Mouse (Mus musculus): ENCODE data around the gene Tlr9. TPM values are rescaled to one million over a fixed set of nuclear protein-coding genes. Genes with fewer than 3 reads are reported as not detected.

The Tlr9 gene
- total and polyA plus RNA-seq, 3 experiments = not detected

DNA sequence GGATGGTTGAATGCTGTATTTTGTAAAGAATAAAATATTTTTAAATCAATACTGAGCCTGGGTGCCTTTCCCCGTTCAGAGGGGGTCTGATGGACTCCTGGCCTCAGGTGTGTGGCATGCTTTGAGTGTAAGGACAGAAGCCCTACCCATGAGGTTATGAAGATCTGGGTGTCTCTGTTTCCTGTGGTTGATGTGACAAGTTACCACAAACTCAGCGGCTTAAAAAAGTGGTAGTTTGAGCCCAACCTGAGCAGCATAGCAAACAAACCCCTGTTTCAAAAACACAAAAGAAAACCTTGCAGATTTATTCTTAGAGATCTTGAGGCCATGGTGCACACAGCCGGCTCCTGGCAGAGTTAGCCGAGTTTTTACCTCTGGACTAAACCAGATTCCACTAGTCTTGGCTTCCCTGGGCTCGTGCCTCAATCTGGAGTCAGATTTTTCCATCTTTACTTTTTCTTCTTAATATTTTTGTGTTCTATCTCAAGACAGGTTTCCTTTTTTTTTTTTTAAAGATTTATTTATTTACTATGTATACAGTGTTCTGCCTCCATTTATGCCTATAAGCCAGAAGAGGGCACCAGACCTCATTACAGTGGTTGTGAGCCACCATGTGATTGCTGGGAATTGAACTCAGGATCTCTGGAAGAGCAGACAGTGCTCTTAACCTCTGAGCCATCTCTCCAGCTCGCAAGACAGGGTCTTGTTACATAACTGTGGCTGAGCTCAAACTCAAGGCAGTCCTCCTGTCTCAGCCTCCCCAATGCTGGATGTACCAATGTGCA is 6.9 kb upstream of the Tlr9 start:
- no peak for DNase-seq (ENCODE audit: low read depth, low spot score)

GRCm38 (mm10) chr9:106216971-106217370 is 5.4 kb upstream of the Tlr9 start:
- H3K9me3 ChIP-seq (replicated peaks; ENCODE audit: insufficient read depth, low read length) = no peaks in the 10 kb centered on the region
- H3K9ac ChIP-seq (ENCODE audit: control insufficient read depth, low read depth, low read length, poor library complexity, severe bottlenecking) = no peak overlapping the region
- no peak overlapping the region for H3K27ac ChIP-seq (ENCODE audit: control insufficient read depth, low read depth, low read length)
- TF ChIP-seq ZC3H11A (IDR thresholded peaks at IDR 0.05; ENCODE audit: low read depth, low read length) = no peak
- 0 out of 2 replicates have a peak, but pooled peaks have one; percentile 20 for TF ChIP-seq MAFK (IDR thresholded peaks at IDR 0.05; ENCODE audit: borderline replicate concordance, low read depth, low read length)
- H3K27me3 ChIP-seq (ENCODE audit: control insufficient read depth in 1 of 2, insufficient read depth in 2 of 2, low read length in 2 of 2) = no peaks in the 10 kb centered on the region
- H3K79me2 ChIP-seq (ENCODE audit: control insufficient read depth, insufficient read depth, low read length, poor library complexity) = no peaks in the 10 kb centered on the region
- no peaks in the 10 kb centered on the region for H3K4me1 ChIP-seq (ENCODE audit: control insufficient read depth in 1 of 2, insufficient read depth in 2 of 2, low read length in 2 of 2)
- no peaks in the 10 kb centered on the region; a peak in 1 of 4 replicates for H3K36me3 ChIP-seq (ENCODE audit: control insufficient read depth in 1 of 2, insufficient read depth in 2 of 2, low read length in 2 of 2)
- no peak for DNase-seq (ENCODE audit: low read depth, low spot score)
- H3K4me3 ChIP-seq (ENCODE audit: control insufficient read depth in 1 of 2, insufficient read depth in 1 of 2, low read depth in 2 of 2, low read length in 2 of 2) = no peak overlapping the region

More for the DNA sequence above, 6.9 kb upstream of the Tlr9 start:
- TF ChIP-seq RAD21 (IDR thresholded peaks at IDR 0.05; ENCODE audit: low read depth, low read length) (no peak), TBP (IDR thresholded peaks at IDR 0.05; ENCODE audit: low read depth, low read length) (no peak), ETS1 (IDR thresholded peaks at IDR 0.05; ENCODE audit: low read depth, low read length) (no peak), KAT2A (conservative IDR thresholded peaks at IDR 0.05; ENCODE audit: low read depth, low read length) (no peak), NELFE (IDR thresholded peaks at IDR 0.05; ENCODE audit: low read depth, low read length) (no peak), POLR2AphosphoS5 (IDR thresholded peaks at IDR 0.05; ENCODE audit: borderline replicate concordance, low read depth, low read length) (no peak), ZC3H11A (IDR thresholded peaks at IDR 0.05; ENCODE audit: low read depth, low read length) (no peak)
- Histone ChIP-seq H3K9me3 (replicated peaks; ENCODE audit: insufficient read depth, low read length) (no peaks in the 10 kb centered on the region), H3K36me3 (ENCODE audit: control insufficient read depth in 1 of 2, insufficient read depth in 2 of 2, low read length in 2 of 2) (no peaks in the 10 kb centered on the region; a peak in 1 of 4 replicates), H3K4me1 (ENCODE audit: control insufficient read depth in 1 of 2, insufficient read depth in 2 of 2, low read length in 2 of 2) (no peaks in the 10 kb centered on the region), H3K27ac (ENCODE audit: control insufficient read depth, low read depth, low read length) (no peak overlapping the region), H3K79me2 (ENCODE audit: control insufficient read depth, insufficient read depth, low read length, poor library complexity) (no peaks in the 10 kb centered on the region), H3K4me3 (ENCODE audit: control insufficient read depth in 1 of 2, insufficient read depth in 1 of 2, low read depth in 2 of 2, low read length in 2 of 2) (no peak overlapping the region), H3K27me3 (ENCODE audit: control insufficient read depth in 1 of 2, insufficient read depth in 2 of 2, low read length in 2 of 2) (no peaks in the 10 kb centered on the region), H3K9ac (ENCODE audit: control insufficient read depth, low read depth, low read length, poor library complexity, severe bottlenecking) (no peak overlapping the region)

- no peak for TF ChIP-seq MAFK (IDR thresholded peaks at IDR 0.05; ENCODE audit: borderline replicate concordance, low read depth, low read length)
- TF ChIP-seq NRF1 (IDR thresholded peaks at IDR 0.05; ENCODE audit: insufficient read depth, low read depth, low read length, poor library complexity, severe bottlenecking) = no peak
- peak; percentile 43 for TF ChIP-seq USF1 (IDR thresholded peaks at IDR 0.05; ENCODE audit: low read depth, low read length)
- H3K27ac ChIP-seq (ENCODE audit: control insufficient read depth, low read depth, low read length) = no peak overlapping the region
- no peaks in the 10 kb centered on the region for H3K79me2 ChIP-seq (ENCODE audit: control insufficient read depth, insufficient read depth, low read length, poor library complexity)
- peaks cover 0 to 5% of the 10 kb centered on the region in 2 experiments; a peak in 2 of 4 replicates for H3K4me1 ChIP-seq (ENCODE audit: control insufficient read depth in 1 of 2, insufficient read depth in 2 of 2, low read length in 2 of 2)
- no peak overlapping the region for H3K4me3 ChIP-seq (ENCODE audit: control insufficient read depth in 1 of 2, insufficient read depth in 1 of 2, low read depth in 2 of 2, low read length in 2 of 2)
- no peak overlapping the region for H3K9ac ChIP-seq (ENCODE audit: control insufficient read depth, low read depth, low read length, poor library complexity, severe bottlenecking)
- no peaks in the 10 kb centered on the region for H3K9me3 ChIP-seq (replicated peaks; ENCODE audit: insufficient read depth, low read length)
- no peaks in the 10 kb centered on the region for H3K36me3 ChIP-seq (ENCODE audit: control insufficient read depth in 1 of 2, insufficient read depth in 2 of 2, low read length in 2 of 2)
- no peak for DNase-seq (ENCODE audit: low read depth, low spot score)
- H3K27me3 ChIP-seq (ENCODE audit: control insufficient read depth in 1 of 2, insufficient read depth in 2 of 2, low read length in 2 of 2) = no peaks in the 10 kb centered on the region
Measured at GRCm38 (mm10) chr9:106220894-106221523, 1.4 kb upstream of the Tlr9 start.

All from MEL (cell line).